Mouse (Mus musculus) limb, embryonic 15.5 days (tissue): ENCODE data around the gene Insig2. TPM values are rescaled to one million over a fixed set of nuclear protein-coding genes. Genes with fewer than 3 reads are reported as not detected.

ENCODE experiments used
- ATAC-seq: fragments of 200-750 bp; cut with Nextera tagmentation; 2 replicates; pipeline ENCODE4 v1.8.0; 2017; ENCODE audit warnings: low read depth, moderate TSS enrichment; ENCODE audit not compliant: insufficient number of reproducible peaks, low FRiP score, low TSS enrichment
- H3K27ac ChIP-seq: fragments of 300-500 bp; sonication (generic); 2 replicates; pipeline ENCODE4 v1.5.1; 2015; ENCODE audit warnings: moderate library complexity, mild to moderate bottlenecking, inconsistent platforms
- H3K27me3 ChIP-seq: fragments of 300-500 bp; sonication (generic); 2 replicates; pipeline ENCODE4 v1.6.1; 2015; ENCODE audit warnings: inconsistent platforms
- H3K36me3 ChIP-seq: fragments of 300-500 bp; sonication (generic); 2 replicates; pipeline ENCODE4 v1.6.1; 2015; ENCODE audit warnings: inconsistent platforms
- H3K4me1 ChIP-seq: fragments of 300-500 bp; sonication (generic); 2 replicates; pipeline ENCODE4 v1.6.1; 2015; ENCODE audit warnings: inconsistent platforms
- H3K4me2 ChIP-seq: fragments of 300-500 bp; sonication (generic); 2 replicates; pipeline ENCODE4 v1.6.1; 2015; ENCODE audit warnings: mild to moderate bottlenecking, inconsistent platforms
- H3K4me3 ChIP-seq: fragments of 300-500 bp; sonication (generic); 2 replicates; pipeline ENCODE4 v1.5.1; 2015; ENCODE audit warnings: mild to moderate bottlenecking, inconsistent platforms
- H3K9ac ChIP-seq: fragments of 300-500 bp; sonication (generic); 2 replicates; pipeline ENCODE4 v1.6.1; 2015; ENCODE audit warnings: inconsistent platforms
- H3K9me3 ChIP-seq: fragments of 300-500 bp; sonication (generic); 2 replicates; pipeline ENCODE4 v1.6.1; 2016; ENCODE audit warnings: inconsistent platforms
- WGBS: fragments of 180-500 bp; shearing (Covaris S2); methylation state at CpG from one replicate; pipeline ENCODE4 v1.1.7; 2015; 5-methylcytosine and 5-hydroxymethylcytosine counted together
- polyA plus RNA-seq: library from polyadenylated mRNA; unstranded; fragments of >200 nt; fragmentation: Nextera tagmentation; extraction: Ambion mirVana; gene quantifications from 2 replicates; pipeline ENCODE4 v1.2.1, GENCODE M21; 2015

Gene Insig2
- polyA plus RNA-seq, 1 experiment from 2014 or later, result 41.0 TPM

DNA sequence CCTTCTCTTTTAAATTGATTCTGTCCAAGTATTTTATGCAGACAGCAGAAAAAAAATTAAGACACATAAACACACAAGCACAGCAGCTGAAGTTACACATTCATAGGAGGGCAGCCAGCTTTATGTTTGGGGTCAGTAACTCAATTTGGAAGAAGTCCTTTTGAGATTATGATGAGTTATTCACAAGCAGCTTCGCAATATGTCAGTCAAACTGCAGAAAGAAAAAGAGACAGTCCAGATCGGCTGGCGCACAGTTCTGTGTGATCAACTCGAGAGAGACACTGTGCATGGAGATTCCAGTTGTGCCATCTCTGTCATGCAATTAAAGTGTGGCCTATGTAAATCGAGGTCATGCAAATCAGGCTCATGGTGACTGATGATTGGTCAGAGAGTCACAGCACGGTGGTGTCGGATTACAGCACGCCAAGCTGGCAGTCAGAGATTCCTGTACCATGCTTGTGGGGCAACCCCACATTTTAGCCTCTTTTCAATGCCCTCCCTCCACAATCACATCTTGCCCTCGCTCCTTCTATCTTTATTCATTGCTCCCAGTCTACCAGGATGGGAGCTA, 72.1 kb downstream of the Insig2 start:
- no peak overlapping the region for H3K4me3 ChIP-seq
- no peaks in the 10 kb centered on the region for H3K27me3 ChIP-seq
- no peak overlapping the region for H3K9ac ChIP-seq
- H3K4me1 ChIP-seq, result no peaks in the 10 kb centered on the region
- no peak overlapping the region for H3K27ac ChIP-seq
- 60% methylated on average over 9 of the region's 9 CpGs for WGBS
- no peaks in the 10 kb centered on the region for H3K9me3 ChIP-seq
- H3K4me2 ChIP-seq, result no peak overlapping the region
- no peak for ATAC-seq
- H3K36me3 ChIP-seq, result no peaks in the 10 kb centered on the region

Other genes with a start within 250 kb of the Insig2 start
- 11.7 and 14.3 TPM in 2 replicates for gene Ccdc93, start 98.5 kb upstream of the Insig2 start, polyA plus RNA-seq
- 0.84 and 1.4 TPM in 2 replicates for gene Htr5b, start 195.9 kb upstream of the Insig2 start, polyA plus RNA-seq
- gene Ddx18, start 235.4 kb upstream of the Insig2 start, polyA plus RNA-seq, result 48.2 and 62.9 TPM in 2 replicates